Mouse (Mus musculus): Measurements from ENCODE around the gene Ube2l6.

Gene Ube2l6

GRCm38 (mm10) chr2:84837817-84838592 is 39.4 kb downstream of the Ube2l6 start:
- in situ Hi-C loops (cut with MboI, MseI), result no loop called here

GRCm38 (mm10) chr2:84838593-84838949 is 39.9 kb downstream of the Ube2l6 start, which contains the start of gene Slc43a1:
Gene Slc43a1, plus strand, starts transcription at chr2:84838850.
- in situ Hi-C loops (cut with MboI, MseI), result no loop called here

GRCm38 (mm10) chr2:84838993-84839980 is 40.7 kb downstream of the Ube2l6 start:
- in situ Hi-C loops (cut with MboI, MseI), result no loop called here

GRCm38 (mm10) chr2:84840016-84840747 is 41.6 kb downstream of the Ube2l6 start:
- in situ Hi-C loops (cut with MboI, MseI), result no loop called here

GRCm38 (mm10) chr2:84840748-84841563 is 42.3 kb downstream of the Ube2l6 start:
- in situ Hi-C loops (cut with MboI, MseI), result no loop called here

- in situ Hi-C loops (cut with MboI, MseI), result no loop called here
Observed at GRCm38 (mm10) chr2:84841905-84842304, 43.3 kb downstream of the Ube2l6 start.

- in situ Hi-C loops (cut with MboI, MseI), result no loop called here
Observed at GRCm38 (mm10) chr2:84843654-84844053, 45.0 kb downstream of the Ube2l6 start.

GRCm38 (mm10) chr2:84845226-84845625 is 46.6 kb downstream of the Ube2l6 start:
- in situ Hi-C loops (cut with MboI, MseI), result no loop called here

- in situ Hi-C loops (cut with MboI, MseI), result no loop called here
Observed at GRCm38 (mm10) chr2:84850407-84851129, 51.9 kb downstream of the Ube2l6 start.

GRCm38 (mm10) chr2:84851130-84852040 is 52.8 kb downstream of the Ube2l6 start:
- in situ Hi-C loops (cut with MboI, MseI), result no loop called here

- in situ Hi-C loops (cut with MboI, MseI), result no loop called here
Observed at GRCm38 (mm10) chr2:84855732-84856131, 57.1 kb downstream of the Ube2l6 start.

- in situ Hi-C loops (cut with MboI, MseI), result no loop called here
Observed at GRCm38 (mm10) chr2:84858551-84858950, 59.9 kb downstream of the Ube2l6 start.

Measured in regulatory T cell (primary cell).